ENCODE assay signal across 8 mouse cellular contexts in the genomic region with DNA sequence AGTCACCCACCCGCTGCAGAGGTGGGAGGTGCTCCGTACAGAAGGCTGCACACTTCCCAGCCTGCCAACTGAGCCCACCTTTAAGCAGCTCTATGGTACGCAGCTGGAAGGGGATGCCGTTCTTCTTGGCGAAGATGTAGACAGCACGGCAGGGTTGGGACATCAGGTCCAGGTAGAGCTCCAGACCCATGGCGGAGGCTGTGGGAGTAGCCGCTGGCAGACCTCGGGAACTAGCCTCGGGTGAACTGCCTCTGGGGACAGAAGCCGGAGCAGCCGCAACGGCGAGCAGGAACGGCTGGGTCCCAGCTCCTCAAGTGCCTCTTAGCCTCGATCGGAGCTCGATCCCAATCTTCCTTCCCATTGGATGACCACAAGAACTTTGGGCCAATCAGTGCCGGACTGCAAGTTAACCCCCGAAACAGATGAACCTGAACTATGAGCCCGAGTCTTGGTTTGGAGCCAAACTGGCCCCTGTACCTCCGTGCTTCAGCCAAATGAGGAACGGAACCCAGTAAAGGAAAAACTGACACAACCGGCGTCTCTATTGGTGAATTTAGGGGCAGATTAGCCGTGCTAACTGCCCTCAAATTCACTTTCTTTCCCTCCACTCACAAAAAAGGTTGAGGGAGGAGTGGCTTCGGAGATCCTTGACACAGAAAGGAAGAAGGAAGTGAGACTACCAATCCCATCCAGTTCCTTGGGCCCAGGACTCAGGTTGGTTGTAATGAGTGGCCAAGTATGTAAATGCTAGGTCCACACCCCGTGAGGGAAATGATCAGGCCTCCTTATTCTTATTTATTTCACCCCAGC. TPM values are rescaled to one million over a fixed set of nuclear protein-coding genes. Genes with fewer than 3 reads are reported as not detected.
DNase-seq lines count a peak whose midpoint lies in the region; ATAC-seq lines count a peak whose summit lies in the region.

Gene Gm20441, minus strand, starts transcription at position 186 of the 810 bp plus-strand sequence.
Gene Gstt3, minus strand, starts transcription at position 646 of the 810 bp plus-strand sequence.

- no peak for DNase-seq in cerebellum, adult 9-11 months
- peak; percentile 77 to 78 for DNase-seq in adrenal gland, postnatal 36 days
- peak; percentile 78 for DNase-seq in forelimb bud, embryonic 11.5 days (ENCODE audit: low read depth, low spot score)
- DNase-seq in hindbrain, embryonic 11.5 days (ENCODE audit: low spot score): peak; percentile 49
- DNase-seq in thymus, adult 18-20 months: peak; percentile 11 to 24

- no peaks in the 10 kb centered on the region; the same call in 1 of the 2 replicates for H3K4me1 ChIP-seq in hindbrain, embryonic 11.5 days (replicated peaks; ENCODE audit: control insufficient read depth, insufficient read depth, low read length)
- H3K4me1 ChIP-seq in limb, embryonic 13.5 days: peaks cover 14% of the 10 kb centered on the region
- H3K4me1 ChIP-seq in midbrain, embryonic 12.5 days: peaks cover 17% of the 10 kb centered on the region

- no peaks in the 10 kb centered on the region for H3K36me3 ChIP-seq in hindbrain, embryonic 11.5 days (ENCODE audit: control insufficient read depth, insufficient read depth, low read length)
- no peaks in the 10 kb centered on the region for H3K36me3 ChIP-seq in limb, embryonic 13.5 days
- no peaks in the 10 kb centered on the region for H3K36me3 ChIP-seq in midbrain, embryonic 12.5 days

- H3K9ac ChIP-seq in hindbrain, embryonic 11.5 days (ENCODE audit: low read depth, low read length): 0 out of 2 replicates have a peak within 1 kb of the TSS, but pooled peaks have one; percentile 24
- H3K9ac ChIP-seq in limb, embryonic 13.5 days: peak within 1 kb of the TSS; percentile 71
- peak within 1 kb of the TSS; percentile 47 for H3K9ac ChIP-seq in midbrain, embryonic 12.5 days (replicated peaks)

- under 1% methylated on average over 28 of the region's 28 CpGs for WGBS in hindbrain, embryonic 11.5 days
- WGBS in limb, embryonic 13.5 days: under 1% methylated on average over 28 of the region's 28 CpGs
- WGBS in midbrain, embryonic 12.5 days: under 1% methylated on average over 28 of the region's 28 CpGs

- H3K4me2 ChIP-seq in hindbrain, embryonic 11.5 days (replicated peaks; ENCODE audit: low read depth, low read length): peak within 1 kb of the TSS; percentile 61
- peak within 1 kb of the TSS; percentile 94 for H3K4me2 ChIP-seq in limb, embryonic 13.5 days (replicated peaks)
- peak within 1 kb of the TSS; percentile 77 for H3K4me2 ChIP-seq in midbrain, embryonic 12.5 days (replicated peaks)

- no peak within 1 kb of the TSS for H3K27ac ChIP-seq in hindbrain, embryonic 11.5 days (ENCODE audit: low read depth, low read length)
- peak within 1 kb of the TSS; percentile 67; the same call in 1 of the 2 replicates for H3K27ac ChIP-seq in limb, embryonic 13.5 days
- H3K27ac ChIP-seq in midbrain, embryonic 12.5 days (replicated peaks): no peak within 1 kb of the TSS

- H3K4me3 ChIP-seq in hindbrain, embryonic 11.5 days (ENCODE audit: low read depth, low read length): peak within 1 kb of the TSS; percentile 30
- H3K4me3 ChIP-seq in limb, embryonic 13.5 days: peak within 1 kb of the TSS; percentile 56
- H3K4me3 ChIP-seq in midbrain, embryonic 12.5 days: peak within 1 kb of the TSS; percentile 39

- H3K9me3 ChIP-seq in hindbrain, embryonic 11.5 days (ENCODE audit: control insufficient read depth, low read length): no peaks in the 10 kb centered on the region
- H3K9me3 ChIP-seq in limb, embryonic 13.5 days: no peaks in the 10 kb centered on the region
- H3K9me3 ChIP-seq in midbrain, embryonic 12.5 days: 0 out of 2 replicates have a peak, but pooled peaks cover 2% of the 10 kb centered on the region

- peaks cover 20% of the 10 kb centered on the region for H3K27me3 ChIP-seq in hindbrain, embryonic 11.5 days (ENCODE audit: control insufficient read depth, insufficient read depth, low read length)
- peaks cover 25% of the 10 kb centered on the region; the same call in 1 of the 2 replicates for H3K27me3 ChIP-seq in limb, embryonic 13.5 days
- H3K27me3 ChIP-seq in midbrain, embryonic 12.5 days: peaks cover 62% of the 10 kb centered on the region

- 0 out of 2 replicates have a peak, but pooled peaks have one; percentile 40 for ATAC-seq in cerebellum, adult (ENCODE audit: insufficient number of reproducible peaks, low FRiP score, low TSS enrichment)
- no peak for ATAC-seq in hindbrain, embryonic 11.5 days (ENCODE audit: low FRiP score)
- ATAC-seq in limb, embryonic 13.5 days (ENCODE audit: low FRiP score, low read depth): peak; percentile 92
- ATAC-seq in midbrain, embryonic 12.5 days (ENCODE audit: low FRiP score, low read depth): no peak

RNA-seq across cellular contexts. Expression of gene Gm20441, which starts in this region (rescaled TPM):
- under 1 TPM in 1 of 2 experiments, not detected in 1; 0.53 TPM for total RNA-seq in adrenal gland, postnatal 36 days (2021)
- polyA plus RNA-seq in hindbrain, embryonic 11.5 days (2014; fragmentation: Nextera tagmentation; extraction: Ambion mirVana): not detected in 2 replicates
- polyA plus RNA-seq in limb, embryonic 13.5 days (2015; fragmentation: Nextera tagmentation; extraction: Ambion mirVana): 0.86 TPM in 1 of 2 replicates, not detected in the other
- polyA plus RNA-seq in midbrain, embryonic 12.5 days (2016; fragmentation: Nextera tagmentation; extraction: Ambion mirVana): not detected in 2 replicates

RNA-seq across cellular contexts. Expression of gene Gstt3, which starts in this region (rescaled TPM):
- total RNA-seq in adrenal gland, postnatal 36 days (2021): 10 to 100 TPM; 14.9 to 28.7 TPM
- 1.9 and 2.4 TPM in 2 replicates for polyA plus RNA-seq in hindbrain, embryonic 11.5 days (2014; fragmentation: Nextera tagmentation; extraction: Ambion mirVana)
- 19.6 and 21.5 TPM in 2 replicates for polyA plus RNA-seq in limb, embryonic 13.5 days (2015; fragmentation: Nextera tagmentation; extraction: Ambion mirVana)
- 1.3 and 2.4 TPM in 2 replicates for polyA plus RNA-seq in midbrain, embryonic 12.5 days (2016; fragmentation: Nextera tagmentation; extraction: Ambion mirVana)

Comparison
In these comparisons a context has a peak if more than half of its experiments do, and no peak if none do; other contexts are left out.
1. ATAC-seq: peak in cerebellum, adult (single experiment) and limb, embryonic 13.5 days (single experiment); none in hindbrain, embryonic 11.5 days (single experiment) and midbrain, embryonic 12.5 days (single experiment).
2. Peak in every context shown above with its lines, with median percentiles within 50 percentile points of each other: H3K4me2 ChIP-seq, H3K4me3 ChIP-seq and H3K9ac ChIP-seq.